Mouse (Mus musculus) hindbrain, postnatal 0 days (tissue): ENCODE measurements at regions not wholly inside any gene's neighbourhood (a gene's known extent, or its start where the extent isn't known, plus 50 kb on each side); places are given as distances from the start of the nearest gene placed in this dataset.

ENCODE experiments used
- ATAC-seq: fragments of 200-750 bp; cut with Nextera tagmentation; 2 replicates; pipeline ENCODE4 v1.8.0; 2017; ENCODE audit warnings: mild to moderate bottlenecking, moderate TSS enrichment, moderate library complexity
- DNase-seq: peaks from one replicate; pipeline ENCODE4 v3.0.0-alpha.2; 2015; ENCODE audit warnings: low spot score
- H3K27ac ChIP-seq: fragments of 300-500 bp; sonication (generic); 2 replicates; pipeline ENCODE4 v1.5.1; 2014; ENCODE audit warnings: mild to moderate bottlenecking
- H3K27me3 ChIP-seq: fragments of 300-500 bp; sonication (generic); 2 replicates; pipeline ENCODE4 v1.6.1; 2014; ENCODE audit warnings: low read length, mixed read lengths; ENCODE audit not compliant: insufficient read depth
- H3K36me3 ChIP-seq: fragments of 300-500 bp; sonication (generic); 2 replicates; pipeline ENCODE4 v1.6.1; 2014; ENCODE audit warnings: low read length, mixed read lengths; ENCODE audit not compliant: insufficient read depth
- H3K4me1 ChIP-seq: fragments of 300-500 bp; sonication (generic); 2 replicates; pipeline ENCODE4 v1.6.1; 2014; ENCODE audit warnings: antibody characterized with exemption, low read length, mixed read lengths; ENCODE audit not compliant: insufficient read depth
- H3K4me2 ChIP-seq: fragments of 300-500 bp; sonication (generic); 2 replicates; pipeline ENCODE4 v1.6.1; 2014; ENCODE audit warnings: low read depth, mild to moderate bottlenecking, low read length, moderate library complexity, mixed read lengths
- H3K4me3 ChIP-seq: fragments of 300-500 bp; sonication (generic); 2 replicates; pipeline ENCODE4 v1.5.1; 2014; ENCODE audit warnings: low read length
- H3K9ac ChIP-seq: fragments of 300-500 bp; sonication (generic); replicated peaks from 2 replicates; pipeline ENCODE4 v1.6.1; 2014; ENCODE audit warnings: mild to moderate bottlenecking, low read length, moderate library complexity, mixed read lengths
- H3K9me3 ChIP-seq: fragments of 300-500 bp; sonication (generic); 2 replicates; pipeline ENCODE4 v1.6.1; 2016; ENCODE audit warnings: low read length, mixed read lengths
- CTCF ChIP-seq: IDR thresholded peaks from 2 replicates; pipeline ENCODE4 v1.5.1; 2016; ENCODE audit warnings: antibody characterized with exemption, control low read depth, low read depth
- WGBS: fragments of 180-500 bp; shearing (Covaris S2); extraction: QIAGEN DNeasy Blood & Tissue Kit; methylation state at CpG from one replicate; pipeline ENCODE4 v1.1.7; 2014; 5-methylcytosine and 5-hydroxymethylcytosine counted together

- no peaks in the 10 kb centered on the region for H3K36me3 ChIP-seq
- no peak overlapping the region for H3K27ac ChIP-seq
- no peaks in the 10 kb centered on the region for H3K27me3 ChIP-seq
- H3K9me3 ChIP-seq: no peaks in the 10 kb centered on the region
- no peak overlapping the region for H3K4me2 ChIP-seq
- DNase-seq (no peak), ATAC-seq (no peak)
- H3K9ac ChIP-seq: no peak overlapping the region
- 88% methylated on average over 2 of the region's 2 CpGs for WGBS
- no peak overlapping the region for H3K4me3 ChIP-seq
- H3K4me1 ChIP-seq: no peaks in the 10 kb centered on the region
- TF ChIP-seq CTCF: no peak
These were observed 190.6 kb downstream of the Lurap1l start for GRCm38 (mm10) chr4:81101049-81101448.

GRCm38 (mm10) chr4:81111307-81111706 is 200.9 kb downstream of the Lurap1l start:
- no peak for ATAC-seq
- Histone ChIP-seq H3K36me3 (no peaks in the 10 kb centered on the region), H3K4me1 (no peaks in the 10 kb centered on the region), H3K4me2 (no peak overlapping the region), H3K4me3 (no peak overlapping the region), H3K9ac (no peak overlapping the region), H3K27me3 (no peaks in the 10 kb centered on the region), H3K9me3 (no peaks in the 10 kb centered on the region), H3K27ac (no peak overlapping the region)
- WGBS: 43% methylated on average over 3 of the region's 3 CpGs
- TF ChIP-seq CTCF: peak; percentile 69
- peak; percentile 71 for DNase-seq

GRCm38 (mm10) chr4:81116411-81116810 is 206.0 kb downstream of the Lurap1l start:
- no peak overlapping the region for H3K4me3 ChIP-seq
- H3K9ac ChIP-seq: no peak overlapping the region
- ATAC-seq: no peak
- no peak overlapping the region for H3K4me2 ChIP-seq
- DNase-seq: no peak
- no peaks in the 10 kb centered on the region for H3K9me3 ChIP-seq
- no peaks in the 10 kb centered on the region for H3K4me1 ChIP-seq
- H3K27me3 ChIP-seq: no peaks in the 10 kb centered on the region
- WGBS: 78% methylated on average over 7 of the region's 7 CpGs
- no peak for TF ChIP-seq CTCF
- no peak overlapping the region for H3K27ac ChIP-seq
- no peaks in the 10 kb centered on the region for H3K36me3 ChIP-seq

GRCm38 (mm10) chr4:81124155-81124554 is 213.7 kb downstream of the Lurap1l start:
- H3K9me3 ChIP-seq: no peaks in the 10 kb centered on the region
- no peak for ATAC-seq
- no peak overlapping the region for H3K9ac ChIP-seq
- no peak overlapping the region for H3K4me2 ChIP-seq
- no peaks in the 10 kb centered on the region for H3K36me3 ChIP-seq
- DNase-seq: no peak
- H3K4me3 ChIP-seq: no peak overlapping the region
- H3K4me1 ChIP-seq: no peaks in the 10 kb centered on the region
- no peaks in the 10 kb centered on the region for H3K27me3 ChIP-seq
- WGBS: 54% methylated on average over 3 of the region's 3 CpGs
- H3K27ac ChIP-seq: no peak overlapping the region
- no peak for TF ChIP-seq CTCF

GRCm38 (mm10) chr4:81129874-81130273 is 219.4 kb downstream of the Lurap1l start:
- H3K4me3 ChIP-seq: no peak overlapping the region
- no peaks in the 10 kb centered on the region for H3K4me1 ChIP-seq
- DNase-seq (no peak), ATAC-seq (no peak)
- no peak for TF ChIP-seq CTCF
- no peak overlapping the region for H3K4me2 ChIP-seq
- no peaks in the 10 kb centered on the region for H3K9me3 ChIP-seq
- H3K36me3 ChIP-seq: no peaks in the 10 kb centered on the region
- H3K27ac ChIP-seq: no peak overlapping the region
- 56% methylated on average over 2 of the region's 2 CpGs for WGBS
- H3K27me3 ChIP-seq: no peaks in the 10 kb centered on the region
- no peak overlapping the region for H3K9ac ChIP-seq

GRCm38 (mm10) chr4:81173111-81173510 is 262.7 kb downstream of the Lurap1l start:
- Histone ChIP-seq H3K27ac (no peak overlapping the region), H3K4me1 (no peaks in the 10 kb centered on the region), H3K4me3 (no peak overlapping the region), H3K36me3 (no peaks in the 10 kb centered on the region), H3K4me2 (no peak overlapping the region), H3K9ac (no peak overlapping the region), H3K9me3 (no peaks in the 10 kb centered on the region), H3K27me3 (no peaks in the 10 kb centered on the region)
- ATAC-seq (no peak), DNase-seq (no peak)
- 76% methylated on average over 2 of the region's 2 CpGs for WGBS
- TF ChIP-seq CTCF: no peak

- no peaks in the 10 kb centered on the region for H3K27me3 ChIP-seq
- WGBS: 69% methylated on average over 11 of the region's 11 CpGs
- no peak overlapping the region for H3K27ac ChIP-seq
- H3K4me2 ChIP-seq: no peak overlapping the region
- H3K9ac ChIP-seq: no peak overlapping the region
- H3K36me3 ChIP-seq: no peaks in the 10 kb centered on the region
- no peaks in the 10 kb centered on the region; the same call in 1 of the 2 replicates for H3K4me1 ChIP-seq
- no peak for TF ChIP-seq CTCF
- DNase-seq: no peak
- no peak overlapping the region for H3K4me3 ChIP-seq
- no peak for ATAC-seq
- no peaks in the 10 kb centered on the region for H3K9me3 ChIP-seq
These were observed 265.1 kb downstream of the Mpdz start for GRCm38 (mm10) chr4:81177443-81178041.
